Mouse (Mus musculus) left cerebral cortex, postnatal 14 days (tissue): ENCODE data around the gene Gm3486. TPM values are rescaled to one million over a fixed set of nuclear protein-coding genes. Genes with fewer than 3 reads are reported as not detected.
"Not testable (repeated sequence)": the region's sequence is repeated elsewhere in the genome, so short reads cannot be mapped to it uniquely, and the experiment has no call there.

Source experiments
- DNase-seq, 2 experiments: peaks; one replicate each; pipeline ENCODE4 v3.0.0; 2021 to 2022; ENCODE audit warnings: low spot score in 2 of 2, mixed read lengths in 1 of 2
- intact Hi-C: fragments of 180-260 bp; cut with DNase I; formaldehyde crosslinking; loops from one replicate; pipeline ENCODE4 v1.15.1; 2025
- long read RNA-seq, 2 experiments: library from polyadenylated mRNA; stranded (forward); transcript quantifications; one replicate each; pipeline ENCODE4 v2.0.0; 2021
- total RNA-seq, 2 experiments: library from RNA; stranded (reverse); gene quantifications; 2 replicates each; pipeline ENCODE4 v1.2.3; 2021

Gene Gm3486
- total RNA-seq = under 1 TPM in 1 of 2 experiments, not detected in 1; 0.70 TPM
- long read RNA-seq, experiment 1 = 0 reads
- long read RNA-seq, experiment 2 = 0 reads

DNA sequence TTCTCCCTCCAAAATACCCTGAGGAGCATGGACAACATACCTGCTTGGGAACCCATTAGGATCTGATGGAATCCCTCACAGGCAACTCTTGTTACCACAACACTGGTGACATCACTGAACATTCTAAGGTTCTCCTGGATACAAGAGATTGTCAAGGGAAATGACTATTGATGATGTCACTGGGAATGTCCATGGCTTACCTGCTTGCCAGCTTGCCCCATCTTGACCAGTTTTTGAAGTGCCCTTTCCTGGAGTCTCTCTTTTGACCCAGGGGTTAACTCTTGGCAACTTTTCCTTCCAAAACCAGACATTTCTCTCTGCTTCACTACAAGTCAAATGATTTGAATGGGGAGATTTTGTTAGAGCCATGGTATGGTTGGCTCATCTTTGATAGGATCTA is at the start of gene Gm3486:
TSS of gene Gm3486 (minus strand) at position 101 of the 400 bp plus-strand sequence.
- intact Hi-C loops, DNase-seq: not testable (repeated sequence)

DNA sequence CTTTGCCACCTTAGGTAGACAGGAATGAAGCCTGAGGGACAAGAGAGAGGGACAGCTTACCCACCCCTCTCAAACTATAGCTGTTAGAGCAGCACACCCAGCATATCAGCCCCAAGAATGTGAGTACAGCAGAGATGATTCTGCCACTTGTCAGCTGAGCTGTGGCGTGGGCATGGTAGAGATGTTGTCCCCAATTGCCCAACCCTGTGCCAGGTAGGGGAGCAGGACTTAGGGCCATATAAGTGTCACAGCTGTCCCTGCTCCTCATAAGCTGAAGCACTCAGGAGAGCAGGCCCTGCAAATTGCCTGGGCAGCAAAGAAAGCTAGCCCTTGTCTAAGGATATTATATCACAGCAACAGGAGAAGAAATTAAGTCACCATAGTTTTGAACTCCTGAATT is 35.4 kb upstream of the Gm3486 start:
- intact Hi-C loops, DNase-seq: not testable (repeated sequence)

DNA sequence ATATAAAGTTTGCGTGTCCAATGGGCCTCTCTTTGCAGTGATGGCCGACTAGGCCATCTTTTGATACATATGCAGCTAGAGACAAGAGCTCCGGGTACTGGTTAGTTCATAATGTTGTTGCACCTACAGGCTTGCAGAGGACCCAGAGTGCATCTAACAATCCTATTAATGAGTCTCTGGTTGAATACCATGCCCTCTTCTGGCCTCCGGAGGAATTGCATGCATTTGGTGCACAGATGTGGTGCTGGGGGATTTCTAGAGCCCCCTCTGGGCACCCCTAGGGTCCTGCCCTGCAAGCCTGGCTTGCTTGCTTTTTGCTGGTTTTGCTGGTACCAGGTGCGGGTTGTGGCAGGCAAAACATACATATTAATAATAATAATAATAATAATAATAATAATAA is 31.4 kb upstream of the Gm3486 start:
- intact Hi-C loops, DNase-seq: not testable (repeated sequence)

- DNase-seq, intact Hi-C loops: not testable (repeated sequence)
These were observed 35.9 kb downstream of the Gm3486 start, which contains the start of gene Gm7954 for GRCm38 (mm10) chr14:41453418-41453817. TSS of gene Gm7954 (minus strand) at chr14:41453518.

Other genes with a start within 250 kb of the Gm3486 start
- under 1 TPM in 1 of 2 experiments, not detected in 1; 0.22 TPM for gene Gm2832, start 210.7 kb downstream of the Gm3486 start, total RNA-seq
- not detected for gene Gm5798, start 140.9 kb downstream of the Gm3486 start, total RNA-seq
- not detected for gene Gm7945, start 103.1 kb downstream of the Gm3486 start, total RNA-seq
- gene Gm6482, start 81.2 kb downstream of the Gm3486 start, total RNA-seq = not detected
- not detected for gene Gm7954, start 36.0 kb downstream of the Gm3486 start, total RNA-seq
- not detected for gene Gm7970, start 66.1 kb upstream of the Gm3486 start, total RNA-seq
- gene 1700049E17Rik2, start 83.7 kb upstream of the Gm3486 start, total RNA-seq = under 1 TPM; 0.19 to 0.44 TPM
- gene Gm3072, start 135.1 kb upstream of the Gm3486 start, total RNA-seq = not detected
- gene Gm3676, start 157.0 kb upstream of the Gm3486 start, total RNA-seq = not detected
- gene Gm8068, start 212.4 kb upstream of the Gm3486 start, total RNA-seq = not detected